Mouse (Mus musculus): ENCODE measurements around the gene Tmem208.

The Tmem208 gene

DNA sequence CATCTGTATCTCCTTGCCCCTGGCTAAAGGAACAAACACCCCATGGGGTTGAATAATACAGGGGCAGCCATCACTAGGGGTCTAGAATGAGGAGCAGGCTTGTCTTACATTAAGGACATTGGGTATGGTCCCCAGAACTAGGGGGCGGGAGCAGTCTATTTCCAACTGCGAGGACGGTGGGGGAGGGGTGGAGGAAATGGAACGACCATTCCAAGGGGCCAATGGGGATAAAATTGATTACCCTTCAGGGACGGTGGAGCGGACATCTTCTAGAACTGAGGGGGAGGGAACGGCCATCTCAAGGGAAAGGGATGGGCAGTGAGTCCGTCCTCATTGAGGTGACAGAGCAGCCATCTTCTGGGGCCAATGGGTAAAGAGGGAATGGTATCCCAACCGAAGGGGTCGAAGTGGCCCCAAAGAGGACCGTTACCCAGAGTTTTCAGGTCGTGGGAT lies 487 bp upstream of the Tmem208 start:
- peak; percentile 29 for ATAC-seq (ENCODE audit: low TSS enrichment)

DNA sequence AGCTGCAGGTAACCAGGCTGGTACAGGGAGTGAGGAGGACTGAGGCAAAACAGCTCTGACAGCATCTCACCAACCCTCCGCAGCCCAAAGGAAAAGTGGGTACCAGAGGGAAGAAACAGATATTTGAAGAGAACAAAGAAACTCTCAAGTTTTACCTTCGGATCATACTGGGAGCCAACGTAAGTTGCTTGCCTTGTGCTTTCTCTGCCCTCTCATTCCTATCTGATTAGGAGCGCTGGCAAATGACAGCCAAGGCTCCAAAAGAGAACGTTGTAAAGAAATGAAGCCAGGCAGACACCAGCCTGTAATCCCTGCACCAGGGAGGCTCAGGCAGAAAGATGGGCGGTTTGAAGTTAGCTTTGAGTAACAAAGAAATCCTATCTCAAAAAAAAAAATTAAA lies 814 bp downstream of the Tmem208 start:
- no peak for ATAC-seq (ENCODE audit: low TSS enrichment)

DNA sequence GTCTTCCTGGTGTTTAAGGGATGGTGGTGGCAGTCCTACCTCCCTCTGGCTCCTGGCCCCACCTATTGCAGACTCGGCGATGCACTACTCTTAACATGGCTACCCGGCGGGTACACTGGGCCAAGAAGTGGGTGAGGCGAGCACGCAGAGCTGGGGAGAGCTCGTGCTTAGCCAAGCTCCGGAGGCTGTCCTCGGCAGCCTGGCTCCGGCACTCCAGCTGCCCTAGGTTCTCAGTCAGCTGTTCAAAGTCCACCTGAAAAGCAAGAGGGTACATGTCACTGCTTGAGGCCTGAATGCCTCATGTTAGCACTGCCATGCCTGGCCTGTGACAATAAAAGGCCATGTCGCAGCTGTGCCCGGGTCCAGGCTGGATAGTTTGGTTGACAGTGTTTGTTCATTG lies 4.2 kb downstream of the Tmem208 start:
- no peak for ATAC-seq (ENCODE audit: low TSS enrichment)

DNA sequence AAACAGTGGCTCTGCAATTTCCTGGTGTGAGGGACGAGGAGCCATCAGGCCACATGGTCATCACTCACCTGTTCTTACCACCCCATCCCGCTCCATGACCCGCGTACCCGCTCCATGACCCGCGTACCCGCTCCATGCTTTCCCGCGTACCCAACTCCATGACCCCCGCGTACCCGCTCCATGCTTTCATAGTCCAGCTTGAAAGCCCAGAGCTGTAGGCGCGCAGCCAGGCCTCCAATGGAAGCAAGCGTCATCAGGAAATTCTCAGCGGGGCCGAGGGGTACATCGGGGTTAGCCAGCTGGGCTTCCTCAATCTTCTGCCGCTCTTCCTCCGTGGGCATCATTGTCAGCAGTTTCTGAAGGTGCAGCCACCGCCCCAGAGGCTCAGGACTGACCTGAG lies 5.3 kb downstream of the Tmem208 start:
- no peak for ATAC-seq (ENCODE audit: low TSS enrichment)

DNA sequence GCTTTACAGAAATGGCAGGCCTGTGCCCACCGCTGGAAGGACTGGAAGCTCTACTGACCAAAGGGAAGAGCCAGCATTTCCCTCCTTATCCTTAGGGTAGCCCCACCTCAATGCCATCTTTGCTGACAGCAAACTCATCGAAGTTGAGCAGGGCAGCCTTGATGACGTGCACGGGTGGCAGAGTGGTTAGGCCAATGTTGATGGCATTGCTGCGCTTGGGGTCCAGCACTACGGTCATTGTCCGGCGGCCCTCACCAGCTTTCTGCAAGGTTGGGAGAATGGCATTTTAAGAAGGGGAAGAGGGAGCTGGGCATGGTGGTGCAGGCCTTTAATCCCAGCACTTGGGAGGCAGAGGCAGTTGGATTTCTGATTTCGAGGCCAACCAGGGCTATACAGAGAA lies 5.8 kb downstream of the Tmem208 start:
- no peak for ATAC-seq (ENCODE audit: low TSS enrichment)

DNA sequence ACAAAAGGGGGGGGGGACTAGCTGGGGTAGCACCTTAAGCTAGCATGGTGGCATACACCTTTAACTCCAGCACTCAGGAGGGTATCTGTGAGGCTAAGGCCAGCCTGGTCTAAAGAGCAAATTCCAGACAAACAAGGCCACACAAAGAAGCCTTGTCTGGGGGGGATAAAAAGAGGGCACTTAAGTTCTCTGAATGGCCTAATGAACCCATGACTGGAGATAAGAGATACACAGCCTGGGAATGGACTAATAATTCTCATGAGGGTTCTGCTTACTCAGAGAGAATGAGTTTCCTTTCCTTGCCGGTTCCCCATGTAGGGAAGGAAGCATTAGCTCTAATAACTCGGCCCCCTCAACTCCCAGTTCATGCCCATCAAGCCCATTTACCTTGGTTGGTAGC lies 6.4 kb downstream of the Tmem208 start:
- ATAC-seq (ENCODE audit: low TSS enrichment): no peak

DNA sequence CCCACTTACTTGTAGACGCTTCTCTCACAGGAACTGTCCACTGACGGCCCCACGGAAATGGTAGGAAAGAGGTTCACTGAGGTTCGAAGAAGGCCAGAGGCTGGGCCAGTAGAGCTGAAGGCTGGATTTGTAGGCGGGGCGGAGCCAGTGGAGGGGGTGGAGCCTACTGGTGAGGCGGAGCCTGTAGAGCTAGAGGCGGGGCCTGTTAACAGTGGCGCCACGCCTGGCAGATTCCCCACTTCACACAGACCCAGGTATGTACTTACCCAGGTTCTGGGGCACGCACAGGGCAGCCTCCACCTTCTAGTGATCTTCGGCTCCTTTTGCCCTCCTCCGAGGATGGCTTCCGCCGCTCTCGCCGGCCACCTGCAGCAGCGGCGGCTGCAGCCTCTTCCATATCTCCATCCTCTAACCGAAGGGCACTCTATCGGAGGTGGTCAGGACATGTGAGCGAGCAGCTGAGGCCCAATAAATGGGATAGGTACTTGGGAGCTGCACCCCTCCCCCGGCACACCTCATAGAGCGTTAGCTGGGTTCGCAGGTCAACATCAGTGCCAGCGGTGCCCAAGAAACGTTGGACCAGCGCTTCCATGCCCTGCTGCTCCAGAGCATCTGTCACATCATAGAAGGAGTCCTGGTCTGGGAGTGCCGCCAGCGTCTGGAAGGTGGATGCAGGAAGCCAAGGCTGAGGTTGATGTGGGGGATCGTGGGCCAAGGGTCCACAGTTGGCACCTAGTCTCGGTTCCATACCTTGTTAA lies 10.4 kb downstream of the Tmem208 start:
- peak; percentile 10; the same call in 1 of the 2 replicates for ATAC-seq (ENCODE audit: low TSS enrichment)

DNA sequence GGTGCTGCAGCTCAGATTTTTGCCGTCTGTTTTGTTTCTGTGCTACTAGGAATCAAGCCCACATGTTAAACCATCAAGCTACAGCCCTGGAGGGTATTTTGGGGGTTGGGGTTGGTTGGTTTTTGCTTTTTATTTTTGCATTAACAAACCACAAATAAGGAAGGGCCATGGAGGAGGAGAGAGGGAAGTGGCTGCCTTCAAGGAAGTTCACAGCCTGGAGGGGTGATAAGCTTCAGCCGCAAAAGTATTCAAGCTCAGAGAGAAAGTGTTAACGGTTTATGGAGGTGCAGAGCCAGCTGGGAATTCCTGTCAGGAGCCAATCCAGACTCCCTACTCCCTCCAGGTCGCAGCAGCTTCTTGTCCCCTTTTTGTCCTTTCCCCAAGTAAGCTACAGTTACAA lies 12.8 kb downstream of the Tmem208 start:
- no peak for ATAC-seq (ENCODE audit: low TSS enrichment)

DNA sequence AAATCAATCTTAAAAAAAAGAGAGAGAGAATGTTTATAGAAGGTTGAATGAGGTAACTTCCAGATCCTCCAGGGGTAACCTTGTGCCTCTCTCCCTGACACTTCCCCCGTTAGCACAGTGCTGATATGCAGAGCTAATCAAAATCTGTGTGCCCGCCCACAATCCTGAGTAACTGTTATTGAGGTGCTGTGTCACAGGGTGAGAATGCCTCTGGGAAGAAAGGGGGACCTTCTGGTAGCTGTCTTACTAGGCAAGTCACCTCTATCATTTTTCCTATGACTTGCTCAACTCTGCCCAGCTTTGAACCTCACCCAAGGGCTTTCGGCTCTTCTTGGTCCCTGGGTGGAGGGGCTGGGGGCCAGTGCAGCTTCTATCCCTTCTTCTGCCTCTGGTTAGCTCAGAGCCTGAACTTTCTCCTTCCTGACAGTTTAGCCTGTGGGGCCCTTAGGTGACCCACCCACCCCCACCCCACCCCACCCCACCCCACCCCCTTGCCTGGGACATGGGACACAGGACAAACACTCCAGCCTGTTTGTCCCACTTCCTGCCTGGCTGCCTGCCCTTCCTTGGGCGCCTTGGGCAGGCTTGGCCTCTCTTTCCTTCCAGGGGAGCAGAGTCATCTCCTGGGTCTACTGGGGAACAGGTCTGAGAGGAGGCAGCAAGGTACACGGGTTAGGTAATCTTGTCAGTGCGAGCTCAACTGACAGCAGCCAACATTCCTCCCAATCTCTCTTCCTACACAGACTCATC lies 13.9 kb downstream of the Tmem208 start:
- ATAC-seq (ENCODE audit: low TSS enrichment): no peak

DNA sequence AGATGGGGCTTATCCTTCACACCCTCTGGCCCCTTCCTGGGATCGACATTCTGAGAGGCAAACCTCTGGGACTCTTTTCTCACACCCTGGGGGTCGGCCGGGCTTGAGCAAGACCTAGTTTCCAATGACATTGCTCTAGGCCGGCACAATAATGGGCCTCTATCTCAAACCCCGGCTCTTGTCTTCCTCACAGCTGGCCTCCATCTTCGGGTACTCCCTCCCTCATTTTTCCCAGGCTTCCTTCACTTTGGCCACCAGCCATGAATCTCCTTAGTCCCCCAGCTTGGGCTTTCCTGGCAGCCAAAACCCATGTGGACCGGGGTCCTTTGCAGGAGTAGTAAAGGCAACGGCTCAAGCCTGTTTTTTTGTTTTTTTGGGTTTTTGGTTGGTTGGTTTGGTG lies 15.2 kb downstream of the Tmem208 start:
- no peak for ATAC-seq (ENCODE audit: low TSS enrichment)

DNA sequence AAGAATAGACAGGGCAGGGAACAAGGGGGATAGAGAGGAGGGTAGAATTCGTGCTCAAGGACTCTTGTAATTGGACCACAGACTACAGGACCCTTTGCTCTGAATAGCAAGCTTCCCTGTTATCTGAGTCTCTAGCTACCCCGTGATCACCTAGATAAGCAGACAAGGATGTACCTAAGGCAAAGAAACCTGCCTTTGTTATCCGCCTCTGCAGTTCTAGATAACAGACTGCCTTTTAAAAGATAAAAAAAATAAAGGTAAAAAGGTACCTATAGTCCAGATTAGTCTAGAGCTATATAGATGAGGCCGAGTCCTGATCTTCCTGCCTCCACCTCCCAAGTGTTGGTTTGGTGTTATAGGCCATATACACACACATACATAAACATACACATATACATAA lies 16.6 kb downstream of the Tmem208 start:
- ATAC-seq (ENCODE audit: low TSS enrichment): no peak

DNA sequence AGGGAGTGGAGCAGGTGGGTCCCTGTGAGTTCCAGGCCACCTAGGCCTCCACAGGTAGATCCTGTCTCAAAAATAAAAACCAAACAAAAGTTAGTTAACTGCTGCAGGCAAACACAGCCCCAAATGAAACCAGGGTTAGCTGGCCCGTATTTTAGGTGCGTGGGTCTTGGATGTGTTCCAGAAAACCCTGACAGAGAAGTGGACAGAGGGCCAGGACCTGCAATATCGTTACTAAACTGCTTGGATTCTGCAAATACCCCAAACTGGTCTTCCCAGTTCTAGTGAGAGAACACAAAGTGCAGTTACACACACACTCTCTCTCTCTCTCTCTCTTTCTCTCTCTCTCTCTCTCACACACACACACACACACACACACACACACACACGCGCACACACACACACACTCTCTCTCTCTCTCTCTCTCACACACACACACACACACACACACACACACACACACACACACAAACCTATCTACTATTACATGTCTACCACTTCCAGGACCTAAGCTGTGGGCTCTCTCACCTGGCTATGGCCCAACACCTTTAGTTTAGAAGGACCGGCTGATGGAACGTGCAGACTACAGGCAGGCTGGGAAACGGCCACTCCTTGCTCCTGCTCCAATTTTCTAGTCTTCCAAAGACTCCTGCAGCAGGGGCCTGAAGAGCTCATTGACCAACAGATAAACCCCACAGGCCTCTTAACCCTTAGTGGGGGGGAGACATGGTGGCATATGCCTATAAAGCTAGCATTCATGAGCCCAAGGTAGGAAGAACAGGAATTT lies 17.8 kb downstream of the Tmem208 start:
- ATAC-seq (ENCODE audit: low TSS enrichment): no peak

DNA sequence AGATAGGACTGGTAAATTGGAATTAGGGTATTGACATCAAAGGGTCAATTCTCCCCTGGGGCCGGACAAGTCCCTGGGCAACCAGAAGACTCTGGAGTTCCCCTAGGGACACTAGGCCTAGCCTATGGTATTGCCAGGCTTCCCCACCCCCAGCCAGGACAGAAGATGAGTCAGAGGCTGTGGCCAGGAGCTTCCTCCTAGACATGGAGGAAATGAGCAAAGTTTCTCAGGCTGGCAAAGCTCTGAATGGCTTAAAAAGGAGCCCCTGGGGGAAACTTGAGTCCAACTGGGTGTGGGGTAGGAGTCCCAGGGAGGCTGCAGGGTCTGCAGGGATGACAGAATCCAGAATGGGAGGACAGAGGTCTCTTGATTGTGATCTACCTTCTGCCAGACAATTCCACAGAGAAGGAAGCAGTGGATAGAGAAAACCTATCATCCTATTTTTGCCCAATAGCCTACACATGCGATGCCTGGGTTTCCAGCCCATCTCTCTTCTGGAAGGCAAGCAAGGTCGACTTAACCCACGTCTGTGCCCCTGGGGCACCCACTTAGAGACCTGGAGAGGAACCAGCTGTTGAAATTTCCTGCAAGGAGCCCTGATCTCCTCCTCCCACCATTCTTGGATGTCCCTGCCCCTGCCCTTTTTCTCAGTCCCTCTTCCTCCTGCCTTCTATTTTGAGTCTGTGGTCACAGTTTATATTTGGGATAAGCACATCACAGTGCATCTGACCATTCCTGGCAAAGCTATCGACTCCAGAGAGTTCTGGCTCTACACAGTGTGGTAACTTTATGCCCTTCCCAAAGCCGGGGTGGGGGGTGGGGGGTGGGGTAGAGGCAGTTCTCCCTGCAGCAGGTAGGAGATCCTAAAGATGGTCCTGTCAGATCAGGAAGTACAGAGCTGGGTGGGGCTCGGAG lies 19.2 kb downstream of the Tmem208 start:
- ATAC-seq (ENCODE audit: low TSS enrichment): no peak

DNA sequence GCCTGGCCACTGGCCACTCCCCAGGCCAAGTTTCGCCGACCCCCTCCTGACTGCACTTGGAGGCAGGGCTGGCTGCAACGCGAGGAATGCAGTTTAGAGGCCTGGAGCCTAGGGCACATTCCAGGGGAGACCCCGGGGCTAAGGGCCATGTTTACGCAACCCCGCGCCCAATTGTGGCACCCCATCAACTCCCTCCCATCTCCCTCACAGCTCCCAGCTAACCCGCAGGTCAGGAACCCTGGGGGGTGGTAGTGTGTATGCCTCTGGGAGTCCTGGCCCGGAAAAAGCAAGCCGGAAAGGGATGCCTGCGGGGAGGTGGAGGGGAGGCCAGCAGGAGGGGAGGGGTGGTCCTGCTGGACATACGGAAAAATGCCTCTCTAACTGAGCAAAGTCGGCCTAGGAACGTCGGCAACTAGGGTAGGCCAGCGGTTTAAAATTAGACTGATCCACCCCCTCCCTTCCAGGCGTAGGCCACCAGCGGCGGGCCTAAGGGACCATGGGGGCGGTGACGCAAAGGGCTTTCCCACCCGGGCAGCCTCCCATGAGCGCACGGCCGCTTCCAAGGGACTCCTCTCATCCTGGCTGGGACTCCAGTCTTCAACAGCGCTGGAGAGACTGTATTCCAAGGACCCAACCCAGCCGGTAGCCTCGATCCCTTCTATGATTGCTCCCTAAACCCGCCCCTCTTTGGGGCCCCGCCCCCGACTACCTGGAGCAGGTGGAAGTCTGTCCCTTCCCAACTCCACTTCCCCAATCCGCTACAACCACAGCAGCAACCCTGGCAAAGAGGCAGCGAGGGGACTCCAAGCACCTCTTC lies 20.7 kb downstream of the Tmem208 start:
- ATAC-seq (ENCODE audit: low TSS enrichment): peak; percentile 10; the same call in 1 of the 2 replicates

DNA sequence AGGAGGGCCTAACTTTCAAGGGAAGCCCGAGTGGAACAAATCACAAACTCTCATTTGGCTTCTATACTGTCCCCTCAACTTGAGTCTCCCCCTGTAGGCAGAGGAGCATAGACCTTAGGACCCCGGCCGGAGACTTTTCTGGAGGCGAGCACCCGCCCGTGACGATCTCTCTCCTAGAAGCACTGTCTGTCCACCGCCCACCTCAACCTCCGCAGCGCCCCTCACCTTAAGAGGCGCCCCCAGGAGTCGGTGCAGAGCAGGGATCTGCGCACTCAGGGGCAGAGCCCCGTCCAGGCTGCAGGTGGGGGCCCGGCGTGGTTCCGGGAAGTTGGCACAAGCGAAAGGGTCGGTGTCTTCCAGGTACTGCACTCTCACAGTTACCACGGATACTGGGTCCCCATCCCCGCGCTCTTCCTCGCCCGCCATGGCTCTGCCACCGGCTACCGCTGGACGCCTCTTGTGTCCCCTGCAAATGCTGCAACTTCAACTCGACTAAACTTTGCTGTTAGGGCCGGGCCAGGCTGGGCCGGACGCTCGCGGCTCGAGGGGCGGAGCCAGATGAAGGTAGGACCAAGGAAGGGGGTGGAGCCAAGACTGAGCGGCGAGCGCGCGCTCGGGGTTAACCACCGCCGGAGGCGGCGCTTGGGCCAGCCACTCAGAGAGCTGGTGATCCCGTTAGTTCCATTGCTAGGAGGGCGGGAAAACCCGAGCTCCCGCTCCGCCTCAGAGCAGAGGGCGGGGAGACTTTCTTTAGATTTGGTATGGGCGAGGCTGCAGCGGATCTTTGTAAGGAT lies 21.5 kb downstream of the Tmem208 start, which contains the start of gene Fhod1:
Gene Fhod1 (minus strand): TSS at position 526 of the 794 bp plus-strand sequence.
- peak; percentile 85 for ATAC-seq (ENCODE audit: low TSS enrichment)

DNA sequence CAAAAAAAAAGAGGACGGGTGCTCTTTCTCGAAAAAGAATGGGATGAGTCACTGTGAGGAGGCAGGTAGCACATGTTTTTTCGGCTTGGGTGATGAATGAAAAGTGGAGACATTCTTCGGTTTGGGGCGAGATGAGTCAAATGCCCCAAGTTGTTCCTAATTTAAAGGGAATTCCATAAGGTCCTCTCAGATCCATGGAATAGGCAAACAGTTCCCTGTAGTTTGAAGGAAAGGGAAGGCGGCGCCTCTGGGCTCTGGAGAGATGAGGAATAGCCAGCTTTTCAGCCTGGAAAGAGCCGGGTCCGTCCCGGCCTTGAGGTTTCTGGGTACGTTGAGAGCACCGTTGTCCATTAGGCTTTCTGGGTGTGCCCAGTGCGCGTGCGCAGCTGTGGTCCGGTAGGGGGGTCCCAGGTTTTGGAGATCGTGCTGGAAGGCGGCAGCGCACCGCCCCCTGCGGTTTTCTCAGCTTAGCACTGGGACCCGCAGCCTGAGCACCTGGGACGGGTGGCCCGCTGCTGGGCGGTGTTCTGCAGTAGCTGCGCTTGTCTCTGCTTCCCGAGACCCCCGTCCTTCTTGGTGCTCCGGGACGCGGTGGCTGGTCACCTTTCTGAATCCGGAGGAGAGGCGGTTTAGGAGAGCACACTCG lies 22.4 kb downstream of the Tmem208 start, which contains the start of gene Slc9a5:
Gene Slc9a5 (plus strand): TSS at position 394 of the 646 bp plus-strand sequence.
- peak; percentile 10; the same call in 1 of the 2 replicates for ATAC-seq (ENCODE audit: low TSS enrichment)

DNA sequence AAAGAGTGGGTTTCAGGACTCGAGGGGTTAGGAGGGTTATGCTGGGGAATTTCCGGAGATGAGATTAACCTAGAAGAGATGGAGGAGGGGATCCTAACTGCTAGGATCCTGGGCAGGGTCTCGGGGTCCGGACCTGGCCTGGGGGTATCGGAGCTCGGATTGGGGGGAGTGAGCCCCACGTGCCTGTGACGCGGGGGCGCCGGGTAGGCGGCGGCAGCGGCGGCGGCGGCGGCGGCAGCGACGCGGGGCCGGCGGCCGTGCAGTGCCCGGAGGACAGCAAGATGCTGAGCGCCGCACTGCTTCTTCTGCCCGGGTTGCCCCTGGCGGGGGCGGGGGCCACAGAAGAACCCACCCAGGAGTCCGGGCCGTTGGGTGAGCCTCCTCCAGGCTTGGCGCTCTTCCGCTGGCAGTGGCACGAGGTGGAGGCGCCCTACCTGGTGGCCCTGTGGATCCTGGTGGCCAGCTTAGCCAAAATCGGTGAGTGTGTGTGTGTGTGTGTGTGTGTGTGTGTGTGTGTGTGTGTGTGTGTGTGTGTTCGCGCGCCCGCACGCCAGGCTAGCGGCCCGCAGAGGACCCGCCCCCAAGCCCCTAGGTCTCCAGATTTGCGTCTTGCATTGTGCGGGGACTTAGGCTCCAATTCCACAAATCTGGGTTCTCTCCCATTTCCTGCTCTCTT lies 23.1 kb downstream of the Tmem208 start:
- ATAC-seq (ENCODE audit: low TSS enrichment): no peak; the same call in 1 of the 2 replicates

DNA sequence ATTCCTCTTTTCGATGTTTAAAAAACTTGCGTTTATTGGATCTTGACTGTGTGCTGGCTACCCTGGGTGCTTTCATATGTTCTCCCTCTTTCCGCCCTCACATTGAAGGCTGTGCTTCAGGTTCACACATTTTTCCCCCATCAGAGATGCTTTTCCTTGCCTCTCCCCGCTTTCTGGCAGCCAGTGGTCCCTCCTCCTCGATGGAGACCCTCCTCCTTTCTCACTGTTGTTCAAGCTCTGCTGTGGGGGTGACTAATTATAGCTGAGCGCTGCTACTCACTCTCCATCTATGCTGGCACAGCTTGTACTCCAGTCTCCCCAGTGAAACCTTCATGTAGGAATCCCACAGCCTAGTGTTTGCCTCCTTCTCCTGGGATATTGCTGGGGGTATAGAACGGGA lies 24.0 kb downstream of the Tmem208 start:
- ATAC-seq (ENCODE audit: low TSS enrichment): 0 out of 2 replicates have a peak, but pooled peaks have one; percentile 24
